ENCODE assay signal across 17 mouse cellular contexts in genomic region chr6:22791801-22792200, GRCm38 (mm10).
"Had no signal": no experiment of that assay in that cellular context is flagged by ENCODE, and none has a peak within 500 bp of the region (broad histone marks: within the 10 kb centered on the region; RNA-seq: fewer than 3 reads in every experiment).

No protein-coding gene starts in this region.

- DNase-seq: kidney, adult 2 months; kidney, postnatal 25 days; layer of hippocampus, adult 9-11 months; liver, postnatal 0 days; lung, embryonic 14.5 days; midbrain, embryonic 14.5 days; right cerebral cortex, postnatal 14 days; right cerebral cortex, postnatal 4 days; thymus, postnatal 25 days had no signal

- H3K36me3 ChIP-seq: limb, embryonic 15.5 days; stomach, embryonic 15.5 days had no signal

- H3K9ac ChIP-seq: limb, embryonic 15.5 days; liver, embryonic 14.5 days; liver, postnatal 0 days; lung, embryonic 14.5 days; stomach, embryonic 15.5 days had no signal

- ATAC-seq: liver, postnatal 0 days; lung, postnatal 0 days had no signal

- H3K4me1 ChIP-seq: stomach, embryonic 15.5 days had no signal

- H3K27me3 ChIP-seq: limb, embryonic 15.5 days; stomach, embryonic 15.5 days had no signal

- H3K4me3 ChIP-seq: layer of hippocampus, adult 2 months; limb, embryonic 15.5 days; stomach, embryonic 15.5 days had no signal

- H3K9me3 ChIP-seq: limb, embryonic 15.5 days; stomach, embryonic 15.5 days had no signal

- H3K27ac ChIP-seq: kidney, postnatal 0 days; layer of hippocampus, adult 2 months; limb, embryonic 15.5 days; liver, embryonic 14.5 days; macrophage; stomach, embryonic 15.5 days had no signal

- H3K4me2 ChIP-seq: limb, embryonic 15.5 days; liver, embryonic 11.5 days; lung, embryonic 14.5 days; stomach, embryonic 15.5 days had no signal
